ENCODE assay signal across 8 mouse cellular contexts in the genomic region with DNA sequence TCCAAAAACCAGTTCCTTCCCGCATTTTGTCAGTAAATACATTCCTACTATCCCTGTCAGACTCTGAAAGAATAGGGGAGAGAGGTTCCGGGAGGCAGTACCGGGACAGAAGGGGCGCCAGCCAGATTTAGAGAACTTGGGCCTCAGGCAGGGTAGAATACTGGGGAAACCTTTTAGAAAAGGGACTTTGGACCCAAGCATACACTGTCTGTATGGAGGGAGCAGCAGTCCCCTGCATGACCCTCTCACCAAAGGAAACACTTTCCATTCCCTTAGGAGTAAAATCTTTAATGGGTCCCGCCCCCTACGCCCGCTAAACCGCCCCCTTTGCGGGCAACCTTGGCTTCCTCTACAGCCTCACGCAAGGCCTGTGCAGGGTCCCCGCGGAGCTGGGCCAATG. TPM values are rescaled to one million over a fixed set of nuclear protein-coding genes. Genes with fewer than 3 reads are reported as not detected.
DNase-seq lines count a peak whose midpoint lies in the region; ATAC-seq and TF ChIP-seq lines count a peak whose summit lies in the region.

No protein-coding gene starts in this region.

- peaks cover 27% of the 10 kb centered on the region for H3K27me3 ChIP-seq in heart, embryonic 15.5 days
- H3K27me3 ChIP-seq in MEL (ENCODE audit: control insufficient read depth in 1 of 2, insufficient read depth in 2 of 2, low read length in 2 of 2) = no peaks in the 10 kb centered on the region
- peaks cover 21% of the 10 kb centered on the region for H3K27me3 ChIP-seq in hindbrain, embryonic 14.5 days (ENCODE audit: control insufficient read depth, insufficient read depth, low read length)
- peaks cover 45% of the 10 kb centered on the region for H3K27me3 ChIP-seq in midbrain, embryonic 13.5 days

- H3K4me2 ChIP-seq in heart, embryonic 15.5 days = peak overlapping the region; percentile 97
- H3K4me2 ChIP-seq in hindbrain, embryonic 14.5 days (replicated peaks) = peak overlapping the region; percentile 88
- H3K4me2 ChIP-seq in midbrain, embryonic 13.5 days (replicated peaks) = peak overlapping the region; percentile 97

- H3K9ac ChIP-seq in heart, embryonic 15.5 days = peak overlapping the region; percentile 62
- H3K9ac ChIP-seq in MEL (ENCODE audit: control insufficient read depth, low read depth, low read length, poor library complexity, severe bottlenecking) = peak overlapping the region; percentile 78
- peak overlapping the region; percentile 70 for H3K9ac ChIP-seq in hindbrain, embryonic 14.5 days
- H3K9ac ChIP-seq in midbrain, embryonic 13.5 days (replicated peaks) = peak overlapping the region; percentile 81

- TF ChIP-seq POLR2A in MEL (IDR thresholded peaks at IDR 0.05; ENCODE audit: control insufficient read depth in 1 of 2, insufficient read depth in 1 of 2, low read depth in 1 of 2, low read length in 2 of 2, poor library complexity in 1 of 2) = no peak

- H3K79me2 ChIP-seq in MEL (ENCODE audit: control insufficient read depth, insufficient read depth, low read length, poor library complexity) = peaks cover 8% of the 10 kb centered on the region; the same call in 1 of the 2 replicates

- TF ChIP-seq RAD21 in MEL (IDR thresholded peaks at IDR 0.05; ENCODE audit: low read depth, low read length) = no peak

- intact Hi-C loops in heart, postnatal 25 days (cut with DNase I) = loop anchor here (2.0 kb wide), 2 partner anchors 37 to 73 kb away; no protein-coding TSS in a partner anchor

- H3K9me3 ChIP-seq in heart, embryonic 15.5 days (replicated peaks) = no peaks in the 10 kb centered on the region
- no peaks in the 10 kb centered on the region for H3K9me3 ChIP-seq in MEL (replicated peaks; ENCODE audit: insufficient read depth, low read length)
- H3K9me3 ChIP-seq in hindbrain, embryonic 14.5 days (ENCODE audit: control insufficient read depth, low read length) = no peaks in the 10 kb centered on the region
- no peaks in the 10 kb centered on the region for H3K9me3 ChIP-seq in midbrain, embryonic 13.5 days

- peaks cover 63% of the 10 kb centered on the region for H3K4me1 ChIP-seq in heart, embryonic 15.5 days (replicated peaks)
- H3K4me1 ChIP-seq in MEL (ENCODE audit: control insufficient read depth in 1 of 2, insufficient read depth in 2 of 2, low read length in 2 of 2) = peaks cover 5 to 19% of the 10 kb centered on the region in 2 experiments; a peak in 3 of 4 replicates
- peaks cover 37% of the 10 kb centered on the region for H3K4me1 ChIP-seq in hindbrain, embryonic 14.5 days (replicated peaks; ENCODE audit: control insufficient read depth, insufficient read depth, low read length)
- H3K4me1 ChIP-seq in midbrain, embryonic 13.5 days (replicated peaks) = peaks cover 68% of the 10 kb centered on the region

- no peak overlapping the region for H3K27ac ChIP-seq in heart, embryonic 15.5 days
- no peak overlapping the region for H3K27ac ChIP-seq in MEL (ENCODE audit: control insufficient read depth, low read depth, low read length)
- 0 out of 2 replicates have a peak overlapping the region, but pooled peaks have one; percentile 90 for H3K27ac ChIP-seq in hindbrain, embryonic 14.5 days
- H3K27ac ChIP-seq in midbrain, embryonic 13.5 days = peak overlapping the region; percentile 64

- no peak for TF ChIP-seq CTCF in MEL (IDR thresholded peaks at IDR 0.05 in 2 of 3, conservative IDR thresholded peaks at IDR 0.05 in 1 of 3; ENCODE audit: control insufficient read depth in 1 of 3, insufficient read depth in 1 of 3, low read depth in 2 of 3, low read length in 3 of 3, poor library complexity in 1 of 3, severe bottlenecking in 1 of 3)

- no peaks in the 10 kb centered on the region for H3K36me3 ChIP-seq in heart, embryonic 15.5 days
- peaks cover 0 to 8% of the 10 kb centered on the region in 2 experiments; a peak in 2 of 4 replicates for H3K36me3 ChIP-seq in MEL (ENCODE audit: control insufficient read depth in 1 of 2, insufficient read depth in 2 of 2, low read length in 2 of 2)
- no peaks in the 10 kb centered on the region for H3K36me3 ChIP-seq in hindbrain, embryonic 14.5 days (replicated peaks; ENCODE audit: control insufficient read depth, insufficient read depth)
- H3K36me3 ChIP-seq in midbrain, embryonic 13.5 days = no peaks in the 10 kb centered on the region

- peak overlapping the region; percentile 62 for H3K4me3 ChIP-seq in heart, embryonic 15.5 days
- H3K4me3 ChIP-seq in MEL (ENCODE audit: control insufficient read depth in 1 of 2, insufficient read depth in 1 of 2, low read depth in 2 of 2, low read length in 2 of 2) = peak overlapping the region; percentile 70 to 89
- peak overlapping the region; percentile 49 for H3K4me3 ChIP-seq in hindbrain, embryonic 14.5 days (replicated peaks; ENCODE audit: low read length)
- H3K4me3 ChIP-seq in midbrain, embryonic 13.5 days (replicated peaks) = peak overlapping the region; percentile 59

- no peak for ATAC-seq in heart, embryonic 15.5 days (replicated peaks; ENCODE audit: insufficient number of reproducible peaks, insufficient read depth, low FRiP score, low read depth)
- ATAC-seq in hindbrain, embryonic 14.5 days (ENCODE audit: low FRiP score) = no peak
- ATAC-seq in midbrain, embryonic 13.5 days = no peak

- no peak for TF ChIP-seq EP300 in MEL (IDR thresholded peaks at IDR 0.05; ENCODE audit: low read depth in 1 of 2, low read length in 2 of 2)

- DNase-seq in heart, postnatal 25 days (ENCODE audit: low spot score) = no peak
- peak; percentile 80 for DNase-seq in MEL (ENCODE audit: low read depth, low spot score)
- DNase-seq in hindbrain, embryonic 14.5 days (ENCODE audit: low spot score) = no peak
- no peak for DNase-seq in layer of hippocampus, adult 11-12 months (ENCODE audit: low spot score)
- DNase-seq in adrenal gland, adult 8-10 months = no peak
- no peak for DNase-seq in yolk sac, embryonic 10.5 days (ENCODE audit: low spot score)

- WGBS in heart, embryonic 15.5 days = 1% methylated on average over 12 of the region's 12 CpGs
- 1% methylated on average over 12 of the region's 12 CpGs for WGBS in hindbrain, embryonic 14.5 days
- WGBS in midbrain, embryonic 13.5 days = 1% methylated on average over 12 of the region's 12 CpGs

TF ChIP-seq in MEL, 35 proteins besides CTCF, POLR2A, EP300 and RAD21 (continues in another document):
- TF ChIP-seq MAX (IDR thresholded peaks at IDR 0.05; ENCODE audit: low read length) (peak; percentile 39; the same call in 1 of the 2 replicates), RCOR1 (IDR thresholded peaks at IDR 0.05; ENCODE audit: low read depth, low read length) (no peak), ELF1 (IDR thresholded peaks at IDR 0.05; ENCODE audit: low read depth, low read length) (0 out of 2 replicates have a peak, but pooled peaks have one; percentile 15)

RNA-seq across cellular contexts. Expression of a gene that starts 1.7 kb away (rescaled TPM):
- polyA plus RNA-seq in heart, embryonic 15.5 days (2015; fragmentation: Nextera tagmentation; extraction: Ambion mirVana) = 1.8 and 2.9 TPM in 2 replicates
- total RNA-seq in heart, postnatal 25 days (2021) = 1 to 10 TPM; 2.2 to 2.4 TPM
- 4.8 and 5.1 TPM in 2 replicates for total RNA-seq in MEL (2012; rRNA removed)
- polyA plus RNA-seq in MEL (2012; ENCODE audit: insufficient read depth in 1 of 2, insufficient read length in 2 of 2, low read depth in 1 of 2, low replicate concordance in 2 of 2, missing spikeins in 1 of 2) = 10 to 100 TPM in 1 of 2 experiments, not detected in 1; 26.8 TPM
- polyA plus RNA-seq in hindbrain, embryonic 14.5 days (2014; fragmentation: Nextera tagmentation; extraction: Ambion mirVana) = 4.3 TPM in 2 replicates
- 3.4 and 4.4 TPM in 2 replicates for polyA plus RNA-seq in midbrain, embryonic 13.5 days (2015; fragmentation: Nextera tagmentation; extraction: Ambion mirVana)
- 10 to 100 TPM in 2 of 4 experiments, 1 to 10 TPM in 2; 2.5 to 32.7 (median 16.9) TPM for total RNA-seq in adrenal gland, adult 8-10 months (2022)

RNA-seq across cellular contexts. Expression of a gene that starts 2.1 kb away (rescaled TPM):
- 1.1 and 2.6 TPM in 2 replicates for polyA plus RNA-seq in heart, embryonic 15.5 days (2015; fragmentation: Nextera tagmentation; extraction: Ambion mirVana)
- under 1 TPM; 0.26 to 0.45 TPM for total RNA-seq in heart, postnatal 25 days (2021)
- 0.29 and 0.31 TPM in 2 replicates for total RNA-seq in MEL (2012; rRNA removed)
- 1 to 10 TPM in 1 of 2 experiments, not detected in 1; 2.4 TPM for polyA plus RNA-seq in MEL (2012; ENCODE audit: insufficient read depth in 1 of 2, insufficient read length in 2 of 2, low read depth in 1 of 2, low replicate concordance in 2 of 2, missing spikeins in 1 of 2)
- 0.90 and 1.9 TPM in 2 replicates for polyA plus RNA-seq in hindbrain, embryonic 14.5 days (2014; fragmentation: Nextera tagmentation; extraction: Ambion mirVana)
- 0.44 and 0.52 TPM in 2 replicates for polyA plus RNA-seq in midbrain, embryonic 13.5 days (2015; fragmentation: Nextera tagmentation; extraction: Ambion mirVana)
- total RNA-seq in adrenal gland, adult 8-10 months (2022) = 1 to 10 TPM in 1 of 4 experiments, under 1 TPM in 3; 0.45 to 1.1 (median 0.72) TPM

RNA-seq across cellular contexts. Expression of a gene that starts 7.6 kb away (rescaled TPM):
- 5.4 and 7.5 TPM in 2 replicates for polyA plus RNA-seq in heart, embryonic 15.5 days (2015; fragmentation: Nextera tagmentation; extraction: Ambion mirVana)
- 1 to 10 TPM; 4.8 to 5.0 TPM for total RNA-seq in heart, postnatal 25 days (2021)
- 0.31 and 0.33 TPM in 2 replicates for total RNA-seq in MEL (2012; rRNA removed)
- 1 to 10 TPM in 1 of 2 experiments, not detected in 1; 1.6 TPM for polyA plus RNA-seq in MEL (2012; ENCODE audit: insufficient read depth in 1 of 2, insufficient read length in 2 of 2, low read depth in 1 of 2, low replicate concordance in 2 of 2, missing spikeins in 1 of 2)
- polyA plus RNA-seq in hindbrain, embryonic 14.5 days (2014; fragmentation: Nextera tagmentation; extraction: Ambion mirVana) = 1.4 and 1.6 TPM in 2 replicates
- polyA plus RNA-seq in midbrain, embryonic 13.5 days (2015; fragmentation: Nextera tagmentation; extraction: Ambion mirVana) = 0.83 and 0.85 TPM in 2 replicates
- total RNA-seq in adrenal gland, adult 8-10 months (2022) = 1 to 10 TPM; 1.5 to 8.1 (median 5.0) TPM

RNA-seq across cellular contexts. Expression of a gene that starts 11.8 kb away (rescaled TPM):
- polyA plus RNA-seq in heart, embryonic 15.5 days (2015; fragmentation: Nextera tagmentation; extraction: Ambion mirVana) = not detected in 2 replicates
- total RNA-seq in heart, postnatal 25 days (2021) = not detected
- 0.04 TPM in 1 of 2 replicates, not detected in the other for total RNA-seq in MEL (2012; rRNA removed)
- not detected for polyA plus RNA-seq in MEL (2012; ENCODE audit: insufficient read depth in 1 of 2, insufficient read length in 2 of 2, low read depth in 1 of 2, low replicate concordance in 2 of 2, missing spikeins in 1 of 2)
- polyA plus RNA-seq in hindbrain, embryonic 14.5 days (2014; fragmentation: Nextera tagmentation; extraction: Ambion mirVana) = not detected in 2 replicates
- not detected in 2 replicates for polyA plus RNA-seq in midbrain, embryonic 13.5 days (2015; fragmentation: Nextera tagmentation; extraction: Ambion mirVana)
- not detected for total RNA-seq in adrenal gland, adult 8-10 months (2022)

RNA-seq across cellular contexts. Expression of a gene that starts 14.9 kb away (rescaled TPM):
- not detected in 2 replicates for polyA plus RNA-seq in heart, embryonic 15.5 days (2015; fragmentation: Nextera tagmentation; extraction: Ambion mirVana)
- not detected for total RNA-seq in heart, postnatal 25 days (2021)
- total RNA-seq in MEL (2012; rRNA removed) = not detected in 2 replicates
- polyA plus RNA-seq in MEL (2012; ENCODE audit: insufficient read depth in 1 of 2, insufficient read length in 2 of 2, low read depth in 1 of 2, low replicate concordance in 2 of 2, missing spikeins in 1 of 2) = not detected
- not detected in 2 replicates for polyA plus RNA-seq in hindbrain, embryonic 14.5 days (2014; fragmentation: Nextera tagmentation; extraction: Ambion mirVana)
- polyA plus RNA-seq in midbrain, embryonic 13.5 days (2015; fragmentation: Nextera tagmentation; extraction: Ambion mirVana) = not detected in 2 replicates
- not detected for total RNA-seq in adrenal gland, adult 8-10 months (2022)

Comparison
In these comparisons a context has a peak if more than half of its experiments do, and no peak if none do; other contexts are left out.
1. H3K27ac ChIP-seq: peak in hindbrain, embryonic 14.5 days (single experiment) and midbrain, embryonic 13.5 days (single experiment); none in heart, embryonic 15.5 days (single experiment) and MEL (single experiment).
2. Peak in every context shown above with its lines, with median percentiles within 50 percentile points of each other: H3K4me2 ChIP-seq, H3K4me3 ChIP-seq and H3K9ac ChIP-seq.